Mouse (Mus musculus) gastrocnemius, postnatal 25 days (tissue): ENCODE results near the gene Itpr1. TPM values are rescaled to one million over a fixed set of nuclear protein-coding genes. Genes with fewer than 3 reads are reported as not detected.

ENCODE experiments used
- DNase-seq: peaks from one replicate; pipeline ENCODE4 v3.0.0; 2022
- microRNA-seq, 2 experiments: library from miRNA; unstranded; fragments of <30 nt; microRNA quantifications; one replicate each; pipeline ENCODE4 v1.2.0; 2021; ENCODE audit warnings: borderline replicate concordance in 2 of 2
- total RNA-seq, 2 experiments: library from RNA; stranded (reverse); gene quantifications; 1 replicate in 1 of 2; 2 replicates in 1 of 2; pipeline ENCODE4 v1.2.3; 2021

The Itpr1 gene
- total RNA-seq, 2 experiments from 2014 or later: 12.3 to 12.5 TPM

GRCm38 (mm10) chr6:108594171-108594841 is 381.4 kb downstream of the Itpr1 start:
- no peak for DNase-seq

- no peak for DNase-seq
These were observed 385.8 kb downstream of the Itpr1 start for GRCm38 (mm10) chr6:108598691-108599090.

- DNase-seq: no peak
These were observed 386.4 kb downstream of the Itpr1 start for GRCm38 (mm10) chr6:108599317-108599716.

Small RNAs within 50 kb of the gene (microRNA-seq; reads per million reads assigned to microRNA genes)
- gene Mir7661: 0 reads per million in 2 experiments

Other genes starting within 250 kb of the Itpr1 start
- 1 to 10 TPM; 4.0 TPM for gene Setmar, start 148.1 kb upstream of the Itpr1 start, total RNA-seq
- gene Sumf1, start 27.5 kb upstream of the Itpr1 start, total RNA-seq: 1 to 10 TPM; 7.6 to 9.2 TPM